Mouse (Mus musculus) kidney, postnatal 0 days (tissue): Measurements from ENCODE around the gene Rspo4. TPM values are rescaled to one million over a fixed set of nuclear protein-coding genes. Genes with fewer than 3 reads are reported as not detected.

ENCODE experiments used
- ATAC-seq: fragments of 200-750 bp; cut with Nextera tagmentation; replicated peaks from 2 replicates; pipeline ENCODE4 v1.8.0; 2017; ENCODE audit warnings: low read depth, moderate number of reproducible peaks, moderate TSS enrichment, moderate library complexity; ENCODE audit not compliant: low FRiP score
- DNase-seq: peaks from one replicate; pipeline ENCODE4 v3.0.0-alpha.2; 2016; ENCODE audit warnings: low spot score
- H3K27ac ChIP-seq: fragments of 300-500 bp; sonication (generic); 2 replicates; pipeline ENCODE4 v1.5.1; 2014; ENCODE audit warnings: mild to moderate bottlenecking
- H3K27me3 ChIP-seq: fragments of 300-500 bp; sonication (generic); 2 replicates; pipeline ENCODE4 v1.6.1; 2014; ENCODE audit warnings: low read length, mixed read lengths; ENCODE audit not compliant: insufficient read depth
- H3K36me3 ChIP-seq: fragments of 300-500 bp; sonication (generic); 2 replicates; pipeline ENCODE4 v1.6.1; 2014; ENCODE audit warnings: low read length, mixed read lengths; ENCODE audit not compliant: insufficient read depth
- H3K4me1 ChIP-seq: fragments of 300-500 bp; sonication (generic); replicated peaks from 2 replicates; pipeline ENCODE4 v1.6.1; 2014; ENCODE audit warnings: antibody characterized with exemption, low read length, mixed read lengths; ENCODE audit not compliant: insufficient read depth
- H3K4me2 ChIP-seq: fragments of 300-500 bp; sonication (generic); 2 replicates; pipeline ENCODE4 v1.6.1; 2014; ENCODE audit warnings: mild to moderate bottlenecking, low read length, moderate library complexity, mixed read lengths
- H3K4me3 ChIP-seq: fragments of 300-500 bp; sonication (generic); replicated peaks from 2 replicates; pipeline ENCODE4 v1.5.1; 2014; ENCODE audit warnings: low read depth, low read length
- H3K9ac ChIP-seq: fragments of 300-500 bp; sonication (generic); 2 replicates; pipeline ENCODE4 v1.6.1; 2014; ENCODE audit warnings: low read depth, low read length
- H3K9me3 ChIP-seq: fragments of 300-500 bp; sonication (generic); replicated peaks from 2 replicates; pipeline ENCODE4 v1.6.1; 2016; ENCODE audit warnings: low read length, inconsistent platforms, mixed read lengths
- CTCF ChIP-seq: IDR thresholded peaks from 2 replicates; pipeline ENCODE4 v1.5.1; 2016; ENCODE audit warnings: antibody characterized with exemption, low read depth, mild to moderate bottlenecking, moderate library complexity
- WGBS: fragments of 180-500 bp; shearing (Covaris S2); extraction: QIAGEN DNeasy Blood & Tissue Kit; methylation state at CpG from one replicate; pipeline ENCODE4 v1.1.7; 2014; 5-methylcytosine and 5-hydroxymethylcytosine counted together
- polyA plus RNA-seq: library from polyadenylated mRNA; unstranded; fragments of >200 nt; fragmentation: Nextera tagmentation; extraction: Ambion mirVana; gene quantifications from 2 replicates; pipeline ENCODE4 v1.2.1, GENCODE M21; 2015

Gene Rspo4
- polyA plus RNA-seq: 0.05 TPM in 1 of 2 replicates, not detected in the other

- Histone ChIP-seq H3K4me3 (peak within 1 kb of the TSS; percentile 31), H3K4me2 (peak within 1 kb of the TSS; percentile 60), H3K36me3 (no peaks in the 10 kb centered on the region), H3K27me3 (peaks cover 14% of the 10 kb centered on the region; the same call in 1 of the 2 replicates), H3K9me3 (no peaks in the 10 kb centered on the region), H3K9ac (peak within 1 kb of the TSS; percentile 5; the same call in 1 of the 2 replicates), H3K27ac (no peak within 1 kb of the TSS), H3K4me1 (0 out of 2 replicates have a peak, but pooled peaks cover 7% of the 10 kb centered on the region)
- DNase-seq (peak; percentile 1), ATAC-seq (peak; percentile 50; the same call in 1 of the 2 replicates)
- WGBS: 2% methylated on average over 47 of the region's 50 CpGs
- no peak for TF ChIP-seq CTCF
These were observed at the start of gene Rspo4 for GRCm38 (mm10) chr2:151842648-151843226. Gene Rspo4 (plus strand): TSS chr2:151842927.

GRCm38 (mm10) chr2:151815586-151815985, 27.1 kb upstream of the Rspo4 start:
- Histone ChIP-seq H3K27me3 (no peaks in the 10 kb centered on the region), H3K36me3 (no peaks in the 10 kb centered on the region), H3K9ac (no peak overlapping the region), H3K4me3 (no peak overlapping the region), H3K4me2 (no peak overlapping the region), H3K27ac (no peak overlapping the region), H3K4me1 (no peaks in the 10 kb centered on the region), H3K9me3 (no peaks in the 10 kb centered on the region)
- WGBS: 70% methylated on average over 4 of the region's 4 CpGs
- no peak for DNase-seq
- no peak for ATAC-seq
- TF ChIP-seq CTCF: no peak

GRCm38 (mm10) chr2:151862257-151862810, 19.6 kb downstream of the Rspo4 start:
- TF ChIP-seq CTCF: peak; percentile 71
- Histone ChIP-seq H3K27ac (no peak overlapping the region), H3K9ac (no peak overlapping the region), H3K4me2 (no peak overlapping the region), H3K4me3 (no peak overlapping the region), H3K27me3 (no peaks in the 10 kb centered on the region), H3K36me3 (no peaks in the 10 kb centered on the region), H3K4me1 (no peaks in the 10 kb centered on the region), H3K9me3 (no peaks in the 10 kb centered on the region)
- 57% methylated on average over 5 of the region's 5 CpGs for WGBS
- DNase-seq: peak; percentile 41
- ATAC-seq: no peak

GRCm38 (mm10) chr2:151864941-151865340, 22.2 kb downstream of the Rspo4 start:
- WGBS: 87% methylated on average over 6 of the region's 6 CpGs
- Histone ChIP-seq H3K27ac (no peak overlapping the region), H3K27me3 (no peaks in the 10 kb centered on the region), H3K9ac (no peak overlapping the region), H3K4me1 (no peaks in the 10 kb centered on the region), H3K4me2 (no peak overlapping the region), H3K4me3 (no peak overlapping the region), H3K36me3 (no peaks in the 10 kb centered on the region), H3K9me3 (no peaks in the 10 kb centered on the region)
- no peak for DNase-seq
- no peak for TF ChIP-seq CTCF
- ATAC-seq: no peak

- no peak overlapping the region for H3K4me2 ChIP-seq
- no peaks in the 10 kb centered on the region for H3K36me3 ChIP-seq
- peak; percentile 77 for DNase-seq
- no peaks in the 10 kb centered on the region for H3K4me1 ChIP-seq
- H3K27ac ChIP-seq: no peak overlapping the region
- whole genome bisulfite sequencing: 25% methylated on average over 4 of the region's 4 CpGs
- H3K27me3 ChIP-seq: no peaks in the 10 kb centered on the region
- H3K9ac ChIP-seq: no peak overlapping the region
- peak; percentile 57; the same call in 1 of the 2 replicates for ATAC-seq
- peak; percentile 85 for TF ChIP-seq CTCF
- H3K4me3 ChIP-seq: no peak overlapping the region
- H3K9me3 ChIP-seq: no peaks in the 10 kb centered on the region
These were observed 23.8 kb downstream of the Rspo4 start for GRCm38 (mm10) chr2:151866487-151866886.

- Histone ChIP-seq H3K27ac (no peak overlapping the region), H3K9ac (no peak overlapping the region), H3K4me3 (no peak overlapping the region), H3K4me1 (no peaks in the 10 kb centered on the region), H3K9me3 (no peaks in the 10 kb centered on the region), H3K27me3 (no peaks in the 10 kb centered on the region), H3K4me2 (no peak overlapping the region), H3K36me3 (no peaks in the 10 kb centered on the region)
- DNase-seq (no peak), ATAC-seq (no peak)
- WGBS: 88% methylated on average over 8 of the region's 8 CpGs
- no peak for TF ChIP-seq CTCF
These were observed 25.5 kb downstream of the Rspo4 start for GRCm38 (mm10) chr2:151868196-151868595.
